Mouse (Mus musculus) hindbrain, postnatal 0 days (tissue): Measurements from ENCODE around the gene Rpl18a. TPM values are rescaled to one million over a fixed set of nuclear protein-coding genes. Genes with fewer than 3 reads are reported as not detected.
A peak's percentile ranks its signal among the peaks of the same experiment; 100 is the strongest.

Experiments used
- ATAC-seq: fragments of 200-750 bp; cut with Nextera tagmentation; 2 replicates; pipeline ENCODE4 v1.8.0; 2017; ENCODE audit warnings: mild to moderate bottlenecking, moderate TSS enrichment, moderate library complexity
- DNase-seq: peaks from one replicate; pipeline ENCODE4 v3.0.0-alpha.2; 2015; ENCODE audit warnings: low spot score
- H3K27ac ChIP-seq: fragments of 300-500 bp; sonication (generic); 2 replicates; pipeline ENCODE4 v1.5.1; 2014; ENCODE audit warnings: mild to moderate bottlenecking
- H3K27me3 ChIP-seq: fragments of 300-500 bp; sonication (generic); 2 replicates; pipeline ENCODE4 v1.6.1; 2014; ENCODE audit warnings: low read length, mixed read lengths; ENCODE audit not compliant: insufficient read depth
- H3K36me3 ChIP-seq: fragments of 300-500 bp; sonication (generic); 2 replicates; pipeline ENCODE4 v1.6.1; 2014; ENCODE audit warnings: low read length, mixed read lengths; ENCODE audit not compliant: insufficient read depth
- H3K4me1 ChIP-seq: fragments of 300-500 bp; sonication (generic); 2 replicates; pipeline ENCODE4 v1.6.1; 2014; ENCODE audit warnings: antibody characterized with exemption, low read length, mixed read lengths; ENCODE audit not compliant: insufficient read depth
- H3K4me2 ChIP-seq: fragments of 300-500 bp; sonication (generic); 2 replicates; pipeline ENCODE4 v1.6.1; 2014; ENCODE audit warnings: low read depth, mild to moderate bottlenecking, low read length, moderate library complexity, mixed read lengths
- H3K4me3 ChIP-seq: fragments of 300-500 bp; sonication (generic); 2 replicates; pipeline ENCODE4 v1.5.1; 2014; ENCODE audit warnings: low read length
- H3K9ac ChIP-seq: fragments of 300-500 bp; sonication (generic); replicated peaks from 2 replicates; pipeline ENCODE4 v1.6.1; 2014; ENCODE audit warnings: mild to moderate bottlenecking, low read length, moderate library complexity, mixed read lengths
- H3K9me3 ChIP-seq: fragments of 300-500 bp; sonication (generic); 2 replicates; pipeline ENCODE4 v1.6.1; 2016; ENCODE audit warnings: low read length, mixed read lengths
- CTCF ChIP-seq: IDR thresholded peaks from 2 replicates; pipeline ENCODE4 v1.5.1; 2016; ENCODE audit warnings: antibody characterized with exemption, control low read depth, low read depth
- WGBS: fragments of 180-500 bp; shearing (Covaris S2); extraction: QIAGEN DNeasy Blood & Tissue Kit; methylation state at CpG from one replicate; pipeline ENCODE4 v1.1.7; 2014; 5-methylcytosine and 5-hydroxymethylcytosine counted together
- polyA plus RNA-seq: library from polyadenylated mRNA; unstranded; fragments of >200 nt; fragmentation: Nextera tagmentation; extraction: Ambion mirVana; gene quantifications from 2 replicates; pipeline ENCODE4 v1.2.1, GENCODE M21; 2015
- total RNA-seq: library from RNA; depleted of rRNA; stranded (reverse); fragments of >200 nt; gene quantifications from 2 replicates; pipeline ENCODE4 v1.2.3, GENCODE M21; 2014

The Rpl18a gene
- total and polyA plus RNA-seq, 2 experiments from 2014 or later, result 1,940 to 2,686 TPM

- no peak overlapping the region for H3K4me2 ChIP-seq
- H3K4me3 ChIP-seq, result no peak overlapping the region
- H3K9me3 ChIP-seq, result no peaks in the 10 kb centered on the region
- TF ChIP-seq CTCF, result no peak
- no peak for ATAC-seq
- H3K4me1 ChIP-seq, result peaks cover 7% of the 10 kb centered on the region; the same call in 1 of the 2 replicates
- no peak overlapping the region for H3K27ac ChIP-seq
- no peaks in the 10 kb centered on the region for H3K27me3 ChIP-seq
- no peak overlapping the region for H3K9ac ChIP-seq
- no peaks in the 10 kb centered on the region for H3K36me3 ChIP-seq
- DNase-seq, result no peak
Measured at GRCm38 (mm10) chr8:70903582-70903981, 6.4 kb upstream of the Rpl18a start.

- TF ChIP-seq CTCF, result no peak
- no peaks in the 10 kb centered on the region for H3K27me3 ChIP-seq
- no peak overlapping the region for H3K27ac ChIP-seq
- WGBS, result 42% methylated on average over 4 of the region's 4 CpGs
- no peak overlapping the region for H3K4me2 ChIP-seq
- H3K4me3 ChIP-seq, result no peak overlapping the region
- no peaks in the 10 kb centered on the region for H3K9me3 ChIP-seq
- H3K9ac ChIP-seq, result no peak overlapping the region
- DNase-seq (no peak), ATAC-seq (no peak)
- H3K36me3 ChIP-seq, result no peaks in the 10 kb centered on the region
- H3K4me1 ChIP-seq, result peaks cover 7% of the 10 kb centered on the region; the same call in 1 of the 2 replicates
Measured at GRCm38 (mm10) chr8:70903112-70903511, 5.9 kb upstream of the Rpl18a start.

- no peaks in the 10 kb centered on the region for H3K27me3 ChIP-seq
- TF ChIP-seq CTCF, result no peak
- H3K9me3 ChIP-seq, result no peaks in the 10 kb centered on the region
- no peaks in the 10 kb centered on the region for H3K36me3 ChIP-seq
- no peak overlapping the region for H3K9ac ChIP-seq
- H3K4me1 ChIP-seq, result peaks cover 7% of the 10 kb centered on the region; the same call in 1 of the 2 replicates
- 33% methylated on average over 5 of the region's 5 CpGs for WGBS
- H3K4me3 ChIP-seq, result no peak overlapping the region
- no peak overlapping the region for H3K27ac ChIP-seq
- no peak for ATAC-seq
- H3K4me2 ChIP-seq, result no peak overlapping the region
- DNase-seq, result no peak
Measured at GRCm38 (mm10) chr8:70902211-70902610, 5.0 kb upstream of the Rpl18a start.

- Histone ChIP-seq H3K4me3 (no peak overlapping the region), H3K4me2 (no peak overlapping the region), H3K4me1 (peaks cover 5% of the 10 kb centered on the region; the same call in 1 of the 2 replicates), H3K27ac (no peak overlapping the region), H3K36me3 (no peaks in the 10 kb centered on the region), H3K9me3 (no peaks in the 10 kb centered on the region), H3K9ac (no peak overlapping the region), H3K27me3 (no peaks in the 10 kb centered on the region)
- ATAC-seq (no peak), DNase-seq (no peak)
- no peak for TF ChIP-seq CTCF
- 71% methylated on average over 2 of the region's 2 CpGs for WGBS
Measured at GRCm38 (mm10) chr8:70900872-70901387, 3.7 kb upstream of the Rpl18a start.

- Histone ChIP-seq H3K4me3 (no peak overlapping the region), H3K36me3 (peaks cover 11% of the 10 kb centered on the region), H3K9ac (no peak overlapping the region), H3K4me1 (peaks cover 5% of the 10 kb centered on the region; the same call in 1 of the 2 replicates), H3K27me3 (no peaks in the 10 kb centered on the region), H3K9me3 (no peaks in the 10 kb centered on the region), H3K27ac (no peak overlapping the region), H3K4me2 (no peak overlapping the region)
- ATAC-seq (no peak), DNase-seq (no peak)
- no peak for TF ChIP-seq CTCF
- WGBS, result 87% methylated on average over 2 of the region's 2 CpGs
Measured at GRCm38 (mm10) chr8:70899226-70899625, 2.0 kb upstream of the Rpl18a start.

- H3K9ac ChIP-seq, result peak overlapping the region; percentile 88; the same call in 1 of the 2 replicates
- WGBS, result 65% methylated on average over 2 of the region's 2 CpGs
- peaks cover 16% of the 10 kb centered on the region for H3K36me3 ChIP-seq
- no peaks in the 10 kb centered on the region for H3K27me3 ChIP-seq
- TF ChIP-seq CTCF, result no peak
- peak overlapping the region; percentile 41; the same call in 1 of the 2 replicates for H3K27ac ChIP-seq
- H3K4me1 ChIP-seq, result peaks cover 5% of the 10 kb centered on the region; the same call in 1 of the 2 replicates
- no peak overlapping the region for H3K4me3 ChIP-seq
- H3K9me3 ChIP-seq, result no peaks in the 10 kb centered on the region
- ATAC-seq, result no peak
- H3K4me2 ChIP-seq, result no peak overlapping the region; the same call in 1 of the 2 replicates
- DNase-seq, result no peak
Measured at GRCm38 (mm10) chr8:70898661-70899198, 1.5 kb upstream of the Rpl18a start.
